Mouse (Mus musculus) c-Kit-positive CD71-positive TER-119-positive erythroid progenitor cells, embryonic 14.5 days (primary cell): ENCODE results near the gene Odc1.

Experiments
- DNase-seq: peaks from one replicate; pipeline ENCODE4 v3.0.0-alpha.2; 2013; ENCODE audit warnings: low spot score

The Odc1 gene

GRCm38 (mm10) chr12:17588906-17589612 lies 44.5 kb downstream of the Odc1 start:
- no peak for DNase-seq

- DNase-seq: no peak
These were observed 46.7 kb downstream of the Odc1 start for GRCm38 (mm10) chr12:17591249-17591648.

GRCm38 (mm10) chr12:17593956-17594355 lies 49.4 kb downstream of the Odc1 start:
- no peak for DNase-seq

GRCm38 (mm10) chr12:17594701-17595100 lies 50.1 kb downstream of the Odc1 start:
- no peak for DNase-seq

GRCm38 (mm10) chr12:17595166-17595565 lies 50.6 kb downstream of the Odc1 start:
- no peak for DNase-seq
